Mouse (Mus musculus) right cerebral cortex, adult 18-20 months (tissue): ENCODE measurements around the gene Babam2.
"Not testable (repeated sequence)": the region's sequence is repeated elsewhere in the genome, so short reads cannot be mapped to it uniquely, and the experiment has no call there.

Source experiments
- DNase-seq: peaks from one replicate; pipeline ENCODE4 v3.0.0; 2022; ENCODE audit warnings: mixed read lengths

Gene Babam2

GRCm38 (mm10) chr5:31792338-31792737, 94.9 kb downstream of the Babam2 start:
- DNase-seq, result no peak

DNA sequence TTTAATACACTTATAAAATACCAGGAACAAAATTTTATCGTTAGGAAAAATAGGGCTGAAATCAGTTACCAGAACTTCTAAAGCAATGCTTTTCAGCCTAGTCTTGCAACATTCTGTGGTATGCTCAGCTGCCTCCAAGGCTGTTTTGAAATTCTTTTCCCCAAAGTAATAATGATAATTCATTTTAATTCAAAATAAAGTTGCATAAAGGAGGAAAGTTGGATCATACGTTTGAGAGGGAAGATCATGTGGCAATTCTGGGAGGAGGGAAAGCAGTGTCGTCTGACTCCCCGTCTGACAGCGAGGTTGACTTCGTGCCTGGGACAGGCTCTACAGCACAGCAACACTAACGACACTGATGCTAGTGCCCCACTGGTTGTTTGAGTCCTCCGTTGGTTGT, 95.4 kb downstream of the Babam2 start:
- DNase-seq, result no peak

GRCm38 (mm10) chr5:31795414-31795813, 97.9 kb downstream of the Babam2 start:
- DNase-seq, result no peak

- no peak for DNase-seq
Measured at GRCm38 (mm10) chr5:31796979-31797378, 99.5 kb downstream of the Babam2 start.

- DNase-seq, result not testable (repeated sequence)
Measured at GRCm38 (mm10) chr5:31804211-31804610, 106.7 kb downstream of the Babam2 start.

GRCm38 (mm10) chr5:31804751-31805150, 107.3 kb downstream of the Babam2 start:
- DNase-seq, result no peak

GRCm38 (mm10) chr5:31807312-31807711, 109.8 kb downstream of the Babam2 start:
- no peak for DNase-seq

DNA sequence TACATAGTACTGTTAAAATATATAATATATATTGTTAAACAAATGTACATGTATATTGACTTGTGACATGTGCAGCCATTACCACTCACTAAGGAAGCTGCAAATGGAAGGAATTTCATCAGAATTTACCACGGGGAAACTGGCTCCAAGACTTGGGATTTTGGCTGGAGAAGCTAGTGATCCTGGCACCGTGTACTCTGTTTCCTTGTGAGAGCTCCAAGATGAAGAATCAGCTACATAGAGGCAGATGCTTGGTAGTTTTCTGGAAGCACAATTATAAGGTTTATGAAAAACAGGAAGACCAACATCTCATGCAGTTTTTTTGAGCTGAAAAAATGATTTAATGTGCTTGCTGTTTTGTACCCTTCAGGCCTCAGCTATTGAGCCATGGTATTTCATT, 110.8 kb downstream of the Babam2 start:
- no peak for DNase-seq

DNA sequence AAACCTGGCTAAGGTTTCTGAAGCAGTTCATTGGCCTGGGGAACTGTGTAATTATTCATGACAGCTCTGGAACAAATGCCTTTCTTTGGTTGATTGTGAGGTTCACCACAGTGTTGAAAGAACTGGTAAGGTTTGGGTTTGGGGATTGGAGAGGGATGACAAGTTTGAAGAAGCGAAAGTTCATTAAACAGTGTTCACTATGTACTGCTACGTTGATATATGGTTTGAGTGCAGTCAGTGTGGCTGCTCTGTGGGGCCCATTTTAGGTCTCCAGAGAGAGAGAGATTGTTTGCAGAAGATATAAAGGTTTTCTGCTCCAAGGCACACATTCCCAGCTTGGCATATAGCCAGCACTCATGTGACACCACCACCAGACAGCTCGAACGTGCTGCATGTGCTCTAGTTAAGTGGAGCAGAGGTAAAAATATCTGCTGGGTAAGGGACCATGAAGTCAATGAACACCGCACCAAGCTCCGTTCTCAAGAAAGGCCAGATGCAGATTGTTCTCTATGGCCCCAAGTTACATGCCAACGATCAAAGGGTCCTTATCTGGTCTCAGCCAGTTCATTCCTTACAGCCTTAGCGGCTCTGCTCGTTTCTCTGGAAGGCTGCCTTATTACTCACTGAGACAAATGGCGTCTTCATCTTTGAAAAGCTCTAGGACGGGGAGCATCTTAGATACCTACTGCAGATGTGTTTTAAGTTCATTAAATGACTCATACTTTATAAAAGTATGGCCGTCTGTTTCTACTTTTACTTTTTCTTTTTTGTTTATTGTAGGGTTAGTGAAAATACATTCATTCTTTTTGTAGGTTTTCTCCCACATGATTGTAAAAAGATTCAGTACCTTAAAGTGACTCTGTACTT, 113.5 kb downstream of the Babam2 start:
- DNase-seq, result no peak

DNA sequence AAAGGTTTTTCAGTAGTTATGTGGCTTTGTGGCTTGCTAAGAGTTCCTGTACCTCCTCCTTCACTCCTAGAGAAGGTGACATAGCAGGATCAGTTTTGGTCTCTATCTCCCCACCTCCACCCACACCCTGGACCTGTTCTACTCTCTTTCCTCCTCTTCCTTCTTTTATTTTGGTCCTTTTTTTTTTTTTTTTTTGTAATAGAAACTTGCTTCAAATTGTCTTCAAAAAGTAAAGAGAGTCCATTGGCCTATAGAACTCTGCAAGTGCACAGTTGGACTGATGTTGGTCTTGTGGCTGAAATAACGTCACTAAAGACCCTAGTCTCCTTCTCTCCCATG, 114.1 kb downstream of the Babam2 start:
- no peak for DNase-seq

DNA sequence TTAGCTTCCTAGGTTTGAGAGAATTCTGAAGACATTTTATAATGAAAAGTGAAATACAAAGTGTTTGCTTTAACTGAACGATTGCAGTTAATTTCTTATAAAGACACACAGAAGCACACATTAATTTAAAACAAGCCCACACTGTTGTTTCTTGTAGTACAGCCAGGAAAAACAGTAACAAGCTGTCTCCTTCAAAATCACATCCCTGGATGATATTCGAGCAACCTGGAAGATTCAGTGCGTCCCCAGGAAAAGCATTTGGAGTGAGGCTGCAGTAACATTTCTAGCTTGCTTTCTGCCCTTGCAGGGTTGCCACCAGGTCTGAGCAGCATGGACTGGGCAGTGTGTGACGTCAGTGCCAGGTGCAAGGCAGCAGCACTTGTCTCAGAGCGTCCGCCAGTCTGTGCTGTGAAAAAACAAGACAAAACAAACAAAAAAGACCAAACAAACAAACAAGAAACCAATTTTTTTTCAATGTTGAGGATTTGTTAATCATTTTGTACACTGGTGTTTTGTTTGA, 115.7 kb downstream of the Babam2 start:
- no peak for DNase-seq

- no peak for DNase-seq
Measured at GRCm38 (mm10) chr5:31814068-31814467, 116.6 kb downstream of the Babam2 start.

- DNase-seq, result no peak
Measured at GRCm38 (mm10) chr5:31815129-31815528, 117.6 kb downstream of the Babam2 start.

GRCm38 (mm10) chr5:31816082-31816481, 118.6 kb downstream of the Babam2 start:
- no peak for DNase-seq

DNA sequence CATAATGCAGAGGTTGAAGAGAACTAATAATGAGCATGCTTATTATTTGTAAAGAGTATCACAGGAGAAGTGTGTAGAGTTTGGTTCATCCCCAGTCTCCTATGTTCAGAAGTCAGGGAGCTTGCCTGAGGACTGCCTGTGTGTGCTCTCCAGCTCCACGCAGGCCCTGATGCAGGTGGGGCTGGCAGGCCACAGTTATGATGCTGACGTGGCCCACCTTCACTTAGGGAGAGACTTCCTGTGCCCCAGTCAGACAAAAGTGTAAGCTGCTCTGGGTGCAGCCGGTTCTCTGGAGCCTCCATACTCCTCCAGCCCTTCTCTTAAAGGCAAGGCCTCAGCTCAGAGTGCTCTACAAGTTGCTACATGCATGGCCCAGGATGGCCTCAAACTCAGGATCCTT, 123.3 kb downstream of the Babam2 start:
- DNase-seq, result no peak

DNA sequence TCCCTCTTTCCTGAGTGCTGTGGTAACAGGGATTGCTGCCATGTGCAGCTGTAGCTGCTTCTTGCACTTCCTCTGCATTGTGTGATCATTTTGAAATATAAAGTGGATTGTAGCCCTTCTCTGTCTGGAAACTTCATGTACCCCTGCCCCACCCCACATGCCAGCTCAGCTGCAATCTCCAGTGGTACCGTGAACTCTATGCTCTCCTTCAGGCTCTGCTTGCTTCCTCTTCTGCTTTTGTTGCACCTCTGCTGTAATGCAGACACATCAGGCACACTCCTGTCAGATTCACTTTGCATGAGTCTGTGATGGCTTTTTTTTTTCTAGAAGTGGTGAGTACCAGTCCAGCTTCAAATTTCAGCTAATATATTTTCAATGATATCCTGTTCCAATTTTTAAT, 123.7 kb downstream of the Babam2 start:
- DNase-seq, result no peak

GRCm38 (mm10) chr5:31823673-31824072, 126.2 kb downstream of the Babam2 start:
- DNase-seq, result no peak

- no peak for DNase-seq
Measured at GRCm38 (mm10) chr5:31824126-31824525, 126.6 kb downstream of the Babam2 start.

DNA sequence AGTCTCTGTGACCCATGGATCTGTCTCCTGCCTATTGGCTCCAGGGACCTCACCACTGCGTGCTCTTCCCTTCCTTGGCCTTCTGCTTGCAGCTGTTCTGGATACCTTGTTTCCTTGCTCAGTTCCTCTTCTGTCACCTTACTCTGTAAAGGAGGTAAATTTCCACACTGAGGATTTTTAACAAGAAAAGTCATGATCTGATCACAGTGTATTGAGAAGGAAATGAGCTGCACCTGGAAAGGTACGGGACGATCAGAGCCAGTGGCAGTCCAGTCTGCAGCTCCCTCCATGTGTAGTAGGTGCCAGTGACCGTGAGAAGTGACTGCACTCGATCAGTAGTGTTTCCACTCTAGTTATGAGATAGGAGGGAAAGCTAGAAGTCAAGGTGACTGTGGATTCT, 129.8 kb downstream of the Babam2 start:
- no peak for DNase-seq

GRCm38 (mm10) chr5:31827896-31828295, 130.4 kb downstream of the Babam2 start:
- no peak for DNase-seq

DNA sequence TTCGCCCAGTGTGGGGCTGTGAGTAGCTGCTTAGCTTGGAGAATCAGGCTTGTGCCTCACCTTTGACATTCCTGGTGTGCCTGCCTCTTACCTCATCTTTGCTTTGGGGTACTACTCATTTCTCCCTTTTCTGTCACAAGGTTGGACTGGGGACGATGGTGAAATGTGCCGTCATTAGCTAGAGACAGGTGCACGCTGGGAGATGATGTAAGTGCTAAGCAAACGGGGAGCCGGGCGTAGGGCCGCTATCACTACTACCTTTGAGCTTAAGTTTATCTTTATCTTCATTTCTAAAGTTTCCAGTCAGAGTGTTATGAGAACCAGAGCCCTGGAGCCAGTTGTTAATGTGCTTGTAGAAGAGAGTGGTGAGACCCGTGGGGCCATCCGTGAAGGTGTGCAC, 131.3 kb downstream of the Babam2 start:
- no peak for DNase-seq

DNA sequence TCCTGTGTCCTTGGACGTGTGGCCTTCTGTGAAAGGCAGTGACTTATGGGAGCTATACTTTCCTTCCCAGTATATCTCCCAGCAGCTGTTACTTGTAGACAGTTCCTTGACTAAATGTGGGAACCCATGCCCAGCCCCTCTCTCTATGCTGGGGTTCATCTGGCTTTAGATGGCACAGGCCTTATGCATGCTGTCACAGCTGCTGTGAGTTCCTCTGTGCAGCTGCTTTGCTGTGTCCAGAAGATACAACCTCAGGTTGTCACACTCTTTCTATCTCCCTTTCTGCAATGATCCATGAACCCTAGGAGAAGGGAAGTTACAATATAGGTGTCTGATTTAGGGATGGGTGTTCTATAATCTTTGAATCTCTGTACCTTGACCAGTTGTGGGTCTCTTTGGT, 132.1 kb downstream of the Babam2 start:
- no peak for DNase-seq

DNA sequence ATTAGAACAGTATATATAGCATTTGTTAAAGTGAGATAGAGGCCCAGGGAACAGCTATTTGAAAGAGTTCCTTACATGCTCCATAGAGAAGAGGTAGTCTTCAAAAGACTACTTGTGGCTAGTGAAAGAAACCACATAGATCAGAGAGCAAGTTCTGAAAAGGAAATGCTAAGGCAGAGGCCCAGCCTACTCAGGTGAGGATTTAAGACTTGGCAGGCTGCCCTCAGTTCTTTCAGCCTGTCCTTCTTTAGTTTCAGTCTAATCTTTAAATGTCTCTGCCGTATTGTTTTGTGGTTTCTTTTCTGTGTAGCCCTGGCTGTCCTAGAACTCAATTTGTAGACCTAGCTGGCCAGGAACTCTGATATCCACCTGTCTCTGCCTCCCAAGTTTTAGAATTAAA, 134.1 kb downstream of the Babam2 start:
- DNase-seq, result no peak

DNA sequence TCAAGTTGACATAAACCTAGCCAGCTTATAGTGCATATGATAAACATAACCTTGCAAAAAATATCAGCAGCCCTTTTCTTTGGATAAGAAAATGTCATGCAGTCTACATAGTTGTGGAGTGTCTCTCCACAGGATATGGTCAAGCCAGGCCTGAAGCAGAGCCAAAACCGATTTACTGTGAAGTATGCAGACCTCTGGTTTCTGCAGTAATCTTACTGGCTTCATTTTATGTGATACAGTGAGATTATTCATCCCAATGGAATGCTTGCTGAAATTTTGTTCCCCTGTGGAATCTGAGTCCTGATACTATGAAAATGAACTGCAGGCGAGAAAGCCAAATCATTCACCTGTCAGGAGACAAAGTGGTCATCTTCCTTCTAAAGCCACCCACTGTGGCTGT, 138.2 kb downstream of the Babam2 start:
- DNase-seq, result no peak

- DNase-seq, result no peak
Measured at GRCm38 (mm10) chr5:31839973-31840372, 142.5 kb downstream of the Babam2 start.
